Mouse (Mus musculus) gastrocnemius, postnatal 4 days (tissue): ENCODE measurements around the gene Sowahb. TPM values are rescaled to one million over a fixed set of nuclear protein-coding genes. Genes with fewer than 3 reads are reported as not detected.
"Not testable (repeated sequence)": the region's sequence is repeated elsewhere in the genome, so short reads cannot be mapped to it uniquely, and the experiment has no call there.

Experiments used
- DNase-seq, 2 experiments: peaks; one replicate each; pipeline ENCODE4 v3.0.0; 2021 to 2022; ENCODE audit warnings: low spot score in 2 of 2, mixed read lengths in 2 of 2
- total RNA-seq, 2 experiments: library from RNA; stranded (reverse); gene quantifications; 2 replicates each; pipeline ENCODE4 v1.2.3; 2021

Gene Sowahb
- total RNA-seq, 2 experiments from 2014 or later, result 0.07 TPM; not detected in 1

DNA sequence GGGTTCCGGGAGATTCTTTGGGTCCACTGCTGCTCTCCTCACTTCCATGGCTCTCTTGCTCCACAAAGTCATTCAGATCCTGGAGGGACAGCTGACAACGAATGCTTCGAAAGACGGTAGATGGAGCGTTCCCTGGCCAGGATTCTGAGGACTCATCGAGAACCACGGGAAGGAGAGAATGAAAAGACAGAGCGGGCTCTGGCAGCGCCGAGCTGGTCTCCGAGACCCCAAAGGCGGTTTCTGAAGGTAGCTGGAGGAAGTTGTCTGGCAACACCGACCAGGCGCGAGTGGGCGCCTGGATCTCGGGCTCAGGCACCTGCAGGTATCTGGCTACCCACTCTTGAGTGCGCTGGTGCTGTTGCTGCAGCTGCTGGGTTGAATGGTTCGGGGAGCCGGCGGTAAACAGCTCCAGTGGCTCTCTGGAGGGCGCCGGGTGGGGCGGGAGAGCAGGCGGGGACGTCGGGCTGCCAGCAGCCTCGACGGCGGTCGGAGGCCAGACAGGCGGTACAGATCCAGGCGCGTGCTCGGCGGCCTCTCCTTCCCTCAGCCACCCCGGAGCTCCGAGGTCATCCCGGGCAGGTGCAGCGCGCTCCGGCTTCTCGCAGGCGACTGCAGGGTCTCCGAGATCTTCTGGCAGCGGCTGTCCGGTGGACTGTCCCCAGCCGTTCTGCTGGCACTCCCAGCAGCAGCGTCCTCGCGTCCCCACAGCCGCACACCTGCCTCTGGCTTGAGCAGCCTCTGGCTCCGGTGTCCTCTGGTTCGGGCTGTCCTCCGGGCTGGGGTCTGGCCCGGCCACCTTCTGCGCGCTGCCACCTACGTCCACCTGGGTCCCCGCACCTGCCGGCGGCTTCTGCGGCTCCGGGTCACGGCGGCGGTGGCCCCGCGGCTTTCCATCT, 886 bp downstream of the Sowahb start:
- DNase-seq, result no peak

DNA sequence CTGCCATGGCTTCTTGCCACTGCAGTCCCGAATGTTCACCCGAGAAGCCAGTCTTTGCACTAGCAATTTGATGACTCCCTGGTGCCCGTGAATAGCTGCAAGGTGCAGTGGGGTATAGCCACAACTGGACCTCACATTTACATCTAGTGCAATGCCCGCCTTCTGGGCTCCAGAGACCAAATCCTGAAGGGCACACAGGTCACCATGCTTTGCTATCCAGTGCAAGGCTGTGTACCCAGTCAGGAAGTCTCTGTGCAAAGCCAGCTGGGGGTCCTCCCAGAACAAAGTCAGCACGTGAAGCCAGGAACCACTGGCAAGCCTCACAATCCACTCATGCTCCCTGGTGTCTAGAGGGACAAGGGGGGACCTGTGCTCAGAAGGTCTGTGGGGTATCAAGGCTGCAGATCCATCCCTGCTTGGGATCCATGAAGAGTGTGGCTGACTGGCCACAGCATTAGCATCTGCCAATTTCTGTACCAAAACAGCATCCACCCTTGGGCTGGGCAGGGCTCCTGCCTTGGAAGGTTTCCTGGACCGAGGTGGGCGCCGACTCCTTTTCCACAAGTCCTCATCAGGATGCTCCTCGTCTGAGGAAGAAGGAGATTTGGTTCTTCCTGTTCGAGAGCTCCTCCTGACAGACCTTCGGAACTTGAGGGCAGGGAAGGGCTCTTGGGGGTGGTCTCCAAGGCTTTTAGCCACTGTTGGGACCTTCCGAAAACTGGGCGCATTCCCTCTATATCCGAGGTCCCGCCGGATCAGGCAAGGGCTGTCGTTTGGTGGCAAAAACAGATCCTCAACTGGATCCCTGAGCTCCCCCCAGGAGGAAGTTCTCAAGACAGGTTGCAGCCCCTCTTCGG, 1.8 kb downstream of the Sowahb start:
- no peak for DNase-seq

DNA sequence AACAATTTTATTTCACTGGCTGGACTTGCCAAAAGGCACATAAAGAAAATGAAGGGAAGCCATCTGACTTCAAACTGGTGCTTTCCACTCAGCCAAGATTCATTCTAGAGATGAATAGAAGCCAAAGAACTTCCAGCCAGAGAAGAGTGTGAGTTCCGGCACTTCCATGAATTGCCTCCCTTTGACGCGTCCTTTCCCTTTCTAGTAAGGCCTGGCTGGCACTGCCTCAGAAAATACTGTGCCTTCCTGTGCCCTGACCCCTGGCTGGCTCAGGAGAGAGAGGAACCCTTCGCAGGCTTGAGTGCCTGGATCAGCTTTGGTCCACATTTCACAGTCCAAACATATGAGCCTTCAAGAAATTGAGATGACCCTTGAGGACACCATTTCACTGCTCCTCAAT, 2.8 kb downstream of the Sowahb start:
- DNase-seq, result no peak

DNA sequence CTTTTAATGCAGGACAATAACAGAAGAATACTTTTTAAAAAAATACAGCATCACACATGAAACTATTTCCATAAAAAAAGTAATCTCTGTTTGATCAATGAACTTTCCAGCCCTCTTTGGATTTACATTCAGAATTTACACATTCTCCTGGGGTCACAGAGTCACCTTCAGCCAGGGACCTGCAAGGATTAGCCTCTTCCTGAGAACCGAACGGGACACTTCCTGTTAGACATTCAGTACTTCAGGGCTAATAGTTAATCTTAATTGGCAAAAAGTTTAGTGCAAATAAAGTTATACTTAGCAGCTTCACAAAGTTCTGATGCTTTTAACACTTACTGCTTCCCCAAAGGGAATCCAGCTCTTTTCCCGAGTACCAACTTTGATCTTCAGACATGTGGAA, 3.5 kb downstream of the Sowahb start:
- DNase-seq, result no peak

DNA sequence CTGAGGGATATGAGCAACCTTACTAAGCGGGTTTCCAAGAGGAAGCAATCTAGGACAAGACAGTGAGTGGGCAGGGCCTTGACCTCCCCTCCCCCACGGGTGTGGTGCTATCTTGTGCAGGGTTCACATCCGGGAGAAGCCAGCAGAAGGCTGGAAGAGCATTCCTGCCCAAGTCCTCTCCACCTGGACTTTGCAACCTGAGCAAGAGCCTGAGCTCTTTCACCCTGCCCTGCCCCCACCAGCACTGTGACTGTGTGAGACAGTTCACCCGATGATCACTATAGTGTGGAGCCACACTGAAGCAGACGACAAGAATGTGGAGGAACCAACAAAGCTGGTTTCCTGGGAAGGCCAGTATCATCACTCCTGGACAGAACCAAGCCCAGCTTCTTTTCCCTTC, 4.7 kb downstream of the Sowahb start:
- no peak for DNase-seq

DNA sequence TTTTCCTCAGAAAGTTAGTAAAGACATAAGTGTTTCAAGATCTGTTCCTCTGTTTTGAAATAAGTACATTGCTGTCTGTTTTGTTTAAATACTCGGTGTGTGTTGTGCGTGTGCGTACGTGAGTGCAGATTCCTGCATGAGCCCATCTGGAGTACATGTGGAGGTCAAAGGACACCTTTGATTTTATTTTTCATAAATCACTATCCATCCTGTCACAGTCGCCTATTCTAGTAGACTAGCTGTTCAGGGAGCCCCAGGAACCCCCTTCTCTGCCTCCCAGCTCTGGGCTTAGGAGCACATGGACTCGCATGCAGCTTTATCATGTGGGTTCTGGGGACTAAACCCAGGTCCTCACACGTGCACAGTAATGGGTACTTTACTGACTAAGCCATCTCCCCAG, 8.6 kb downstream of the Sowahb start:
- DNase-seq, result no peak

DNA sequence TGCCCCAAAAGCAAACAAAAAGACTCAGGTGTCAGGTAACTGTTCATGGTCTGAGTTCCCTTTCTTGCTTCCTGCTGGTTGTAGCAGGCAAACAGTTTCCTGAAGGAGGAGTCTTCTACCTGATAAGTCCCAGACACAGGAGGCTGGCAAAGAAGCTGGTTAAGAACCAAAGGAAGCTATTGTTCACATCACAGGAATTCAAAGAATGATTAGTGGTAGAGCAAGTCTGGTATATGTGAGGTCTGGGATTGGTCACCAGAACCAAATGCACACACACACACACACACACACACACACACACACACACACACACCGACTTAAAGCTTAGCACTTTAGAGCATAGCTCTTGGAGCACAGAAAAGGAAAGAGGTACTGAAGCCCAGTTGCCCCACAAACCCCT, 9.5 kb downstream of the Sowahb start:
- no peak for DNase-seq

DNA sequence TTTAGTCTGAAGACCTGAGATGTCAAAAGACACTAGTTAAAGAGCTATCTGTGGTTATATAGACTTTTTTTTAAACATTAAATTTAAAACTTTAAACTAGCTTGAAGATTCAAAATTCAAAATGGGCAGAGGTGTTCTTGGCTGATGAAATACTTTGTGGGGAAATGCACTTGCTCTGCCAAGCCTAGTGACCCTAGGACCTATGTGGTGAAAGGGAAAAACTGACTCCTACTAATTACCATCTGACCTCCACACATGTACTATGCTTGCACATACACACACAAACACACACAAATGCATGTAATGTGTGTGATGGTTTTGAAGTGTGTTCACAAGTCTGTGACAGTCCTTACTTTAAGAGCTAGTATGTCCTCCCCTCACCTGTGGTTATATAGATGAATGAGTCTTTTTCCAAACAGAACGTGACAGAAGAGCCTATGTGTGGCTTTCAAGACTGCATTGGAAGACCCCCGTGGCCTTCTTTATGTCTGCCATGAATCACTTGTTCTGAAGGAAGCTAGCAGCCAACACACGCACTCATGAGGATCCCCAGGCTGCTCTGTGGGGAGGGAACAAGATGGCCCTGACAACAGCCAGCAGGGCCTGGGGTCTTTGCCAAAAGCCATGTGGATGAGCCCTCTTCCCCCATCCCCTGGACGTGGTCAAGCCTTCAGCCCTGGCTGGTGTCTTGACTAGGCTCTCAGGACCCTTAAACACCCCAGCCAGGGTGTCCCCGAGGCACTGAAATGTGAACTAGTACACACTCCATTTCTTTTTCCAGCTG, 11.5 kb downstream of the Sowahb start:
- DNase-seq, result no peak

DNA sequence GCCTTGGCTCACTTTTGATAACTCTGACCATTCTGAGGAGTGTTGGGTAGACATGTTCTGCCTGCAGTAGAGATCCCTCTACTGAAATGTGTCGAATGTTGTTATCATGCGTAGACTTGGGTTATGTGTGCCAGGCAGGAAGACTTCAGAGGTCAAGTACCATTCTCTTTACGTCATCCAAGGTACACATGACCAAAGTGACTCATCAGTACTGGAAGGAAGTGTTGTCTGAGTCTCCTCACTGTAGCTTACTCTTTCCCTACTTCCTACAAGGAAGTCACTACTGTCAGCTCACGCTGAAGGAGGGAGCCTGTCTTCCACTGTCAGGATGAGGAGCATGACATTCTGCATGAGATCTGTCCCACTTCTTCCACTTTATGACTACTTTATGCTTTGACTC, 12.2 kb downstream of the Sowahb start:
- no peak for DNase-seq

DNA sequence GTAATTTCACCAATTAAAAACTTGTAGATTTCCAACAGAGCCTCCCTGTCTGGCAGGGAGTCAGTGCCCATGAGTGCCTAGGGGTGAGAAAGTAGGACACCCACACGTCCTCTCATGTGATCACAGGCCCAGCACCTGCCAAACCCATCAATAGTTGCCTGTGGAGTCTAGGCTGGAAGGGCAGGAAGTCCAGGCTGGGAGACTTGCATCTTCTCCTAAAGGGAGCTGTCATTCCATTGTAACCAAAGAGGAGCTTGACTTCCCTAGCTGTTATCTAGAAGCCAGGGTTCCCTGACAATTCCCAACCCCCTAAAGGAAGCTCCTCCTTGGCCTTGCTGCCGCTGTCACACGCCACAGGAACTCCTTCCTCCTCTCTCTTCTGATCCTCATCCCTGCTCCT, 14.0 kb downstream of the Sowahb start:
- DNase-seq, result no peak

DNA sequence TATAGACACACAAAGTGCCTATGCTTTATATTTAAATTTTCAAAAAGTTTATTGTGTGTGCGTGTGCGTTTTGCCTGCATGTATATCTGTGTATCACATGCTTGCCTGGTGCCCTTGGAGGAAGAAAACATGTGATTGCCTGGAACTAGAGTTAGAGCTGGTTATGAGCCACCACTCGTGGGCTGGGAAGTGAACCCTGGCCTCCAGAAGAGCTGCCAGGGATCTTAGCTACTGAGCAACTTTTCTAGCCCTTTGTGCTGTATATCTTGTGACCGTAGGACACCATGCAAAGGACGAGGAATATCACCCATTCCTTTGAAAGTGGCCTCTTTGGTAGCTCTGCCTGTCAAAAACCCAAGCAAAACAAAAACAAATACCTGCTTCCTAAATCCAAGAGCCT, 14.4 kb downstream of the Sowahb start:
- no peak for DNase-seq

DNA sequence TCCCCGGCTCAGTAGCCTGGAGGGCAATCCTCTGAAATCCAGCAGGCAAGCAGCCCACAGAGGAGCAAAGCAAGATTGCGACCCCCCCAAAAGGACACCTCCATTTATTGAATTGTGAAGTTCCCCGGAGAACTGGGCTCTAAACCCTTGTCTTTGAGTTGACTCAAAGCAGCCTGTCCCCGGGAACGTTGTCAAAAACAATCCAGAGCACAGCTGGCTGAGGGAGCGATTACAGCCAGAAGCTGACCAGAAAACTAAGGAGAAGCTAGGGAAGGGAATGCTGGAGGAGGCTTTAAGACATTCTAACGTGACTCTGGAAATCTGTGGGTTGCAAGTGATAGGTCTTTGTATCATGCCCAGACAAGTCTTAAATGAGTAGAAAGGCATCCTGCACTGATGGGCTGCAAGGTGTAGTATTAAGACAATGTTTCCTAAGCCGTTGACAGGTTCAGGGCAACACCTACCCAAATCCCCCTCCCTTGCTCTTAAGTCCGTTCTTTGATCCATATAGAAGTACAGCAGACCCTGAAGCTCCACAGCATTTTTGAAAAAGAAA, 17.6 kb downstream of the Sowahb start:
- DNase-seq, result peak in 1 of 2 experiments; percentile 45

DNA sequence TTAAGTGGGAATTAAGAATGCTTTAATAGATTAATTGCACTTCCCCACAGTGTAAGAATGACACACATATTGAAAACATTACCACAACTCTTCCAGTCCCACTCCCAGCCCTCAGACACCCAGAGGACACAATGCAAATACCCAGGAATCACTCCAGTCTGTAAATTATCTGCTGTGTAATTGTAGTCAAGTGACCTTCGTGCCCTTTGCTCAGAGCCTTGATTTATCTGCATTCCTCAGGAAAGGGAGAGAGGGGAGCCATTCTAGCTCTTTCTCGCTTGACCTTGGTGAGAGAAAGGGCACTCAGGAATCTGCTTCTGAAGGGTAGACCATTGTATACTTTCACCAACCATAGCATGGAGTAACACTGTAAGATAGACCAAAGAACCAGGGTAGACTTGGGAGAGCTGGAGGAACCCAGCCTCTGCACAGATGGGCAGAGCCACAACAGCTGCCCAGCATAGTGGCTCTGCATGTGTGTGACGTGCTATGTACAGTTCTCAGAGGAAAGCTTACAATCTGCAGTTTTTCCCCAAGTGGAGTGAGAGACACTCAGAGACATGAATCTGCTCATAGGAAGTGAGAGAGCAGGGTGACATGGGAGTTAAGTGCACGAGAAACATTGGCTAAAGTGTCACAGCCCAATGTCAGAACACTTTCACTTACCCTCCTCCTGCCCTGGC, 18.2 kb downstream of the Sowahb start:
- DNase-seq, result no peak

DNA sequence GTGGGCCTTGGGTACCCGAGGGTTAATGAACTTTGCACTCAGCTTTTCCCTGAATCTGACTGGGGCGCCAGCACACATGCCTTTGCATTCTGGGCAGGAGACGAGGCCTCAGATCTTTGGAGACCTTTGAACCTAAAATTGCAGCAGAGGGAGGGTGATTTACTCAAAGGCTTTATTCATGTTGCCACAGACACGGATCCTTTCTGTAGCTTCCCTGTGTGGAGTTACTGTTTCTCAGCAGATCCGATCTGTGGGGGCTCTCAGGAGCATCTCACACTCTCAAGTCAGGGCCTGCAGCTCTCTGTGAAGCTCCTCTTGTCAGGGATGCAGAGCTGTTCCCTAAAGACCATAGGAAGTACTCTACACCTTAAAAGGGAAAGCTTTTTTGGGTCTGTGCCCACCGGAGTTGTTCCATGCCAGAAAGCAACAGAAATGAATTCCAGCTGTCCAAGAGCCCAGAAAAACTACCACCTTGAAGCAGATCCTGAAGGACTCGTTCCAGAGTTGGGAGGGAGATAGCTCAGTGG, 20.0 kb downstream of the Sowahb start:
- DNase-seq, result peak in 1 of 2 experiments; percentile 58

DNA sequence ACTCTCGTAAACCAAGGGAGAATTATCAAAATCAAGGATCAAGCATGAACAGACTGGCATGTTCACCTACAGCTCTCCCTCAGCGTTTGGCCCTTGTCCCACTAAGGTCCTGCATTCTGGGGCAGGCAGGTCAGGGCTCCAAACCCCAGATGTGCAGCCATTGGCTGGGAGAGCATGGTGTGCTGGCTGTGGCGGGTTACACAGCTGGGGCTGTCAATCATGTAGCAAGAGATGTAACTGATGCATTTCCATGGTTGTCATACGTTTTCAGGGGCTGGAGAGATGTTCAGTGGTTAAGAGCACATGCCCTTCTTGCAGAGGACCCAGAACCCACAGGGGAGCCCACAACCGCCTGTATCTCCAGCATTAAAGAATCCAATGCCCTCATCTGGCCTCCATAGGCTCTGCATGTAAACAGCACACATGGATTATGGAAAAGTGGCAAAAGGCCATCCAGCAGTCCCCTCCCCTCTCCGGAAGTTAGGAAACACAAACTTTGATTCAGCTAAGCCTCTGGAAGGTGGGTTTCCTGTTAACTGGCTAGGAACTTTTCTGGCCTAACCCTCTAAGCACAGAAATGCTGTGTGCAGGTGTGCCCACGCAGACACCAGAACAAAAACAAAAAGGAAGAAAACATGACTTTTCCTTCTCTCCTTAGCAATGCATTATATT, 22.6 kb downstream of the Sowahb start:
- peak in 1 of 2 experiments; percentile 34 for DNase-seq

DNA sequence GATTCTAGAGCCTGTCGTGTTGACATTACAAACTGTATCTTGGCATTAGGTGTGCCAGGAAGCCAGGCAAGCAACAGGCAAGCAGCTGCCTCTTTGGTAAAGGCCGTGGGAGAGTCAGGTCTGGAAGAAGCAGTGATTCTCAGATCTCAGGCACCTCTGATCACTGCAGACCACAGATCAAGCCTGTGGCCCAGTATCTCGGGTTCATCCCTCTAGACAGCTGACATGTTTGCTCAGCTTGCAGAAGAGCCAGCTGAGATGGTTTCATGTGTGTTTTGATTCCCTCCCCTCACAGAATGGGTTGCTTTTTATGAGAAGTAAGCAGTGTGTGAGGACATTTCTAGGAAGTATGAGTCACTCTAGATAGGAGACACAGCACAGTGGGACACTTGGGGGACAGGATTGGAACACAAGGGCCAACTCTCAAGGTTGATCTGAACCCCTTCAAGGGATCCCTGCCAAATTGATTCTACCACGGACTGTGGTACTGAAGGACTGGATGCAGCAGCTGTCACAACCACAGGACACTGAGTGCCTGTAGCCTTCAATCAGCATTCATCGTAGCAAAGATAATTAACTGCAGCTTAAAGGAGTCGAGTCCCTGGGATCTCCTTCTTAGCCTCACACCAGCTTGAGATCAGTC, 24.7 kb downstream of the Sowahb start:
- DNase-seq, result no peak

DNA sequence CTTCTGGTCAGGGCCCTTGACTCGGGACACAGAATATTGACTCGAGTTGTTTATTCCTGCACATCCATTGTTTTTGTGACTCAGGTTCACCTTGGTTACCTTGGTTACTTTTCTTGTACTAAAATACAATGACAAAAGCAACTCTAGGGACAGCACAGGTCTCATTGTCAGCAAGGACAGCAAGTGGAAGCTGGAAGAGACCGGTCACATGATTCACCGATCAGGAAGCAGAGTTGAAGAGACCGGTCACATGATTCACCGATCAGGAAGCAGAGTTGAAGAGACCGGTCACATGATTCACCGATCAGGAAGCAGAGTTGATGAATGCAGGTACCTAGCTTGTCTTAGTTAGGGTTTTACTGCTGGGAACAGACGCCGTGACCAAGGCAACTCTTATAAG, 25.6 kb downstream of the Sowahb start:
- not testable (repeated sequence) for DNase-seq

DNA sequence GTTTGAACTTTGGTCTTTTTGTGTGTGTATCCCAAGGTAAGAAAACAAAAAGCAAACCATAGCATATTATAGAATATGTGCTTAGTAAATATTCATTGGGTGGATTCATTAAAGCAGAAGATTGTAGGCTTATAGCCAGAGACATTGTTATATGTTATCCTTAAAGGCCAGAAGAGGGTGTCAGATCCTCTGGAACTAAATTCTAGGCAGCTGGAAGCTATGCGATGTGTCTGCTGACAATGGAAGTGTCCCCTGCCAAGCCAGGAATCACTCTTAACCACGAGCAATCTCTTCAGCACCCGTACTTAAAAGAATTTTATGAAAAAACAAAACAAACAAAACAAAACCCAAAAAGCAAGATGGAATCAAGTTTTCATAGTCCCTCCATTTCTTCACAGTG, 27.1 kb downstream of the Sowahb start:
- no peak for DNase-seq

DNA sequence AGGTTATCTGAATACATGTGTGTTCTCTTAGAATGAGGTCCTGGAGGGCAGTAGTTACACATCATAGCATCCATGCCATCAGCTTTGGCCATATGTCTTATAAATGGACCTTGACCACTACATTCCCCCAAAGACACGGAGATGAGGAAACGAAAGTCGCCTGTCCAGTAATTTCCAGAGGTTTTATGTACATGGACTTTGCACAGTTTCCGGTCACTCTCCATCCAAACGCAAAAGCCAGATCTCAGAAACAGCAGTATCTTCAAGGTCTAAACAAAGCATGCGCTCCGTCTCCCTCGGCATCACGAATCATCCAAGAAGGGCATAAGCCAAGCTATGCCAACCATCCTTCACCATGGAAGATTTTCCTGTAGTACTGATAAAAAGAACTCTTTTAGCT, 36.6 kb downstream of the Sowahb start:
- DNase-seq, result no peak
